Mouse (Mus musculus) embryonic facial prominence, embryonic 12.5 days (tissue): ENCODE results near the gene Tesc. TPM values are rescaled to one million over a fixed set of nuclear protein-coding genes. Genes with fewer than 3 reads are reported as not detected.
A peak's percentile ranks its signal among the peaks of the same experiment; 100 is the strongest.

Source experiments
- ATAC-seq: fragments of 200-750 bp; cut with Nextera tagmentation; 2 replicates; pipeline ENCODE4 v1.8.0; 2017; ENCODE audit not compliant: insufficient number of reproducible peaks, insufficient read depth, low FRiP score, low TSS enrichment
- H3K27ac ChIP-seq: fragments of 300-500 bp; sonication (generic); 2 replicates; pipeline ENCODE4 v1.5.1; 2016; ENCODE audit warnings: mild to moderate bottlenecking
- H3K27me3 ChIP-seq: fragments of 300-500 bp; sonication (generic); 2 replicates; pipeline ENCODE4 v1.6.1; 2016; ENCODE audit warnings: mild to moderate bottlenecking, moderate library complexity
- H3K36me3 ChIP-seq: fragments of 300-500 bp; sonication (generic); 2 replicates; pipeline ENCODE4 v1.6.1; 2016; ENCODE audit warnings: mild to moderate bottlenecking
- H3K4me1 ChIP-seq: fragments of 300-500 bp; sonication (generic); 2 replicates; pipeline ENCODE4 v1.6.1; 2016
- H3K4me2 ChIP-seq: fragments of 300-500 bp; sonication (generic); replicated peaks from 2 replicates; pipeline ENCODE4 v1.6.1; 2016; ENCODE audit warnings: mild to moderate bottlenecking, moderate library complexity
- H3K4me3 ChIP-seq: fragments of 300-500 bp; sonication (generic); 2 replicates; pipeline ENCODE4 v1.5.1; 2016; ENCODE audit warnings: mild to moderate bottlenecking
- H3K9ac ChIP-seq: fragments of 300-500 bp; sonication (generic); 2 replicates; pipeline ENCODE4 v1.6.1; 2016; ENCODE audit warnings: mild to moderate bottlenecking, moderate library complexity
- H3K9me3 ChIP-seq: fragments of 300-500 bp; sonication (generic); 2 replicates; pipeline ENCODE4 v1.6.1; 2016; ENCODE audit warnings: mild to moderate bottlenecking, moderate library complexity
- WGBS: fragments of 180-500 bp; shearing (Covaris S2); methylation state at CpG from one replicate; pipeline ENCODE4 v1.1.7; 2016; 5-methylcytosine and 5-hydroxymethylcytosine counted together
- polyA plus RNA-seq: library from polyadenylated mRNA; unstranded; fragments of >200 nt; fragmentation: Nextera tagmentation; extraction: Ambion mirVana; gene quantifications from 2 replicates; pipeline ENCODE4 v1.2.1, GENCODE M21; 2016

Tesc gene
- polyA plus RNA-seq, 1 experiment from 2014 or later: 5.7 TPM

DNA sequence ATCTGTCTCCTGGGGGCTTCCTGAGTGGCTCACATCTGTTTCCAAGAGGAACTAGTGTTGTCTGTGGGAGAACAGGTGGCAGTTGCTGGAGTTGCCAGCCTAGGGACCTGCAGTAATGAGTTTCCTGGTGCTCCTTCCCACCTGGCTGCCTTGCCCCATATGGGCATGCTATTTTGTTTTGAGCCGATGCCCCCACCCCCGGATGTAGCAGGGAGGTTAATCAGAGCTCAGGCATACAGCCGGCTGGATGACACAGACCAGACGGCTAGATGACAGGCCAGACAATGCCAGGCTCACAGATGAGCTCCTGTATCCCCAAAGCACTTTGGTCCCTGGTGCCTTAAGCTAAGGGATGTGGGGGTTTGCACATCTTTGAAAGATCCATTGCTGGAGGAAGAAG lies 5.8 kb downstream of the Tesc start:
- 58% methylated on average over 4 of the region's 4 CpGs for WGBS
- peaks cover 35% of the 10 kb centered on the region for H3K27me3 ChIP-seq
- ATAC-seq: no peak

DNA sequence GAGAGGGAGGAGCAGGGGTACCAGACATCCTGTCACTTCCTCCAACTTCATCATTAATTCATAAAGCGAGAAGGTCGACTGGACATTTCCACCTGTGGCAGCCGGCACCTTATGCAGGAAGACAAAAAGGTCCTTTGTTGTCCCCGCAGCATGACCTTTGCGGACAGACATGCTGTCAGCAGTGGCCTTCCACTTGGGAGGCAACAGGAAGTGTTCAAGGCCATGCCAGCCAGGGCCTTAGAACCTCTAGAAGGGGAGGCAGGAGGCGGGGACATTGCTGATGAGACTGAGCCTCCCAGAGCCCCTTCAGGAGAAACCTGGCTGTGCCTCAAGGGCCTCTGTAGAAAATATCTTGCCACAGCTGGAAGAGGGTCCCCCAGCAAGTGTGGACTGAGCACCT lies 6.2 kb downstream of the Tesc start:
- no peak for ATAC-seq
- Histone ChIP-seq H3K27ac (no peak overlapping the region), H3K36me3 (no peaks in the 10 kb centered on the region), H3K4me1 (peaks cover 15% of the 10 kb centered on the region), H3K9me3 (no peaks in the 10 kb centered on the region), H3K4me3 (no peak overlapping the region), H3K27me3 (peaks cover 31% of the 10 kb centered on the region), H3K4me2 (no peak overlapping the region), H3K9ac (no peak overlapping the region)
- WGBS: 60% methylated on average over 6 of the region's 6 CpGs

More for the DNA sequence above, 5.8 kb downstream of the Tesc start:
- Histone ChIP-seq H3K36me3 (no peaks in the 10 kb centered on the region), H3K4me3 (no peak overlapping the region), H3K4me2 (no peak overlapping the region), H3K4me1 (peaks cover 19% of the 10 kb centered on the region), H3K9ac (no peak overlapping the region), H3K9me3 (no peaks in the 10 kb centered on the region), H3K27ac (no peak overlapping the region)

DNA sequence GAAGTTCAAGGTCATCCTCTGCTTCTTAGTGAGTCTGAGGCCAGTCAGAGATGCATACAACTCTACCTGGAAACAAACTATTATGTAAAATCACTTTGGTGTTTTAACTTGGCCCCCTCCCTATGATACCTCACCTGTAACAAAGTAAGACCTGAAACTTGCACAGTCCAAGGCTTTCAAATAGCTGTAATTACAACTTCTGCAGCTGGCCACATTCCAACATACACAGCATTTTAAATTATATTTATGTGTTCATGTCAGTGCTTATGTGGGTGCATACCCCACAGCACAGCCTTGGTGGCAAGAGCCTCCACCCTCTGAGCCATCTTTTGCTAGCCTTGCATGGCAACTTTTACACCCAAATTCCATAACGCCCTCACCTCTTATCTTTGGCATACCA lies 7.1 kb downstream of the Tesc start:
- WGBS: 89% methylated on average over 1 of the region's 1 CpGs
- H3K27me3 ChIP-seq: peaks cover 22% of the 10 kb centered on the region

DNA sequence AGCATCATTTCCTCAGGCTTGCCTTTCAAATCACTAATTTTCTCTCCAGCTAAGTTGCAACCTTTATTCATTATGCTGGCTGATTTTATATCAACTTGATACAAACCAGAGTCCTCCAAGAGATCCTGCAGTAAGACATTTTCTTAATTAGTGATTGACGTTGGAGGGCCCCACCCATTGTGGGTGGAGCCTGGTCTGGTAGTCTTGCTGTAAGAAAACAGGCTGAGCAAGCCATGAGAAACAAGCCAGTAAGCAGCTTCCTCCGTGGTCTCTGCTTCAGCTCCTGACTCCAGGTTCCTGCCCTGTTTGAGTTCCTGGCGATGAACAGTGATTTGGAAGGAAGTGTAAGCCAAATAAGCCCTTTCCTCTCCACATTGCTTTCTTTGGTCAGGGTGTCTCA lies 8.2 kb downstream of the Tesc start:
- 50% methylated on average over 3 of the region's 3 CpGs for WGBS
- H3K9ac ChIP-seq: no peak overlapping the region

More for the DNA sequence above, 7.1 kb downstream of the Tesc start:
- H3K4me1 ChIP-seq: peaks cover 7% of the 10 kb centered on the region
- no peak overlapping the region for H3K4me3 ChIP-seq
- no peak overlapping the region for H3K27ac ChIP-seq
- no peak overlapping the region for H3K9ac ChIP-seq
- H3K36me3 ChIP-seq: no peaks in the 10 kb centered on the region
- no peaks in the 10 kb centered on the region for H3K9me3 ChIP-seq
- no peak for ATAC-seq
- H3K4me2 ChIP-seq: no peak overlapping the region

DNA sequence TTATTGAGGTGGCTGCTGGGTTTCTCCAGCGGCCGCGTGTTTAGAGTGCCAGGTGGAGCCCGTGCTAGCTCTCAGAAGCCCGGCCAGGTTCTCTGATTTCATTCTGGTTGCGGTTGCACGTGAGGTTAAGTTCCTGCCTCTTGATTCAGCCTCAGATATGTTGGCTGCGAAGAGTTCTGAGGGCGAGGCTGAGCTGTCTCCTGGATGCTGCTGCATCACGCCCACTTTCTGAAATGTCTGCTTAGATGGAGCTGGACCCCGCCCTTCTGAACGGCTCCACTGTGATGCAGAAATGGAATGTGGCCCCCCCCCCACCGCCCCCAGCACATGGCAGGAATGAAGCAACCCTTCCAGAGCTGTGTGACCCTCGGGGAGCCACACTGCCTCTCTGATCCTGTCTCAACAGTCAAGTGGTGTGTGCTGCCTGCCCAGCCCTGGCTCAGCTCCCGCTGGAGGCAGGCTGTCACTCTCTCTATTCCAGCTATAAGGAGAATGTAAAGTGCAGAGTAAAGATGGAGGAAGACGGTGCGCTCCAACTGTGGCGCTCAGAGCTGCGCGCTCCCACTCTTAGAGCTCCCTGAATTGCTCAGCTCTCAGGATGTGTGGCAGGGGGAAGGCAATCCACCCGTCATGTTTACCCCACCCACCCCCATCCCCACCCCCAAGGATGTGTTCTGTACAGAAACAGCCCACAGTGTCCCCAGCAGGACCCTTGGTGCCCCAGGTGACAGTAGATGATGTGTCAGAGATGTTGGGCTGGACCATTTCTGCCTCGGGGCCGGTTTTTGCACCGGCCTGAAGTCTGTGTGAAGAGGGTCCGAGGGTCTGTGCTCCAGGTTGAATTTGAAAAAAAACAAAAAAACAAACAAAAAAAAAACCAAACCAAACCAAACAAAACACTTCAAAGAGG lies 9.6 kb downstream of the Tesc start:
- Histone ChIP-seq H3K4me2 (peak overlapping the region; percentile 27), H3K4me1 (peaks cover 6% of the 10 kb centered on the region), H3K27ac (0 out of 2 replicates have a peak overlapping the region, but pooled peaks have one; percentile 36), H3K27me3 (no peaks in the 10 kb centered on the region), H3K36me3 (no peaks in the 10 kb centered on the region), H3K9me3 (no peaks in the 10 kb centered on the region), H3K9ac (0 out of 2 replicates have a peak overlapping the region, but pooled peaks have one; percentile 7), H3K4me3 (no peak overlapping the region)
- 33% methylated on average over 25 of the region's 25 CpGs for WGBS
- ATAC-seq: 0 out of 2 replicates have a peak, but pooled peaks have one; percentile 18

More for the DNA sequence above, 8.2 kb downstream of the Tesc start:
- Histone ChIP-seq H3K4me2 (no peak overlapping the region), H3K36me3 (no peaks in the 10 kb centered on the region), H3K4me1 (peaks cover 6% of the 10 kb centered on the region), H3K9me3 (no peaks in the 10 kb centered on the region), H3K27me3 (peaks cover 11% of the 10 kb centered on the region), H3K4me3 (no peak overlapping the region), H3K27ac (no peak overlapping the region)
- ATAC-seq: no peak

DNA sequence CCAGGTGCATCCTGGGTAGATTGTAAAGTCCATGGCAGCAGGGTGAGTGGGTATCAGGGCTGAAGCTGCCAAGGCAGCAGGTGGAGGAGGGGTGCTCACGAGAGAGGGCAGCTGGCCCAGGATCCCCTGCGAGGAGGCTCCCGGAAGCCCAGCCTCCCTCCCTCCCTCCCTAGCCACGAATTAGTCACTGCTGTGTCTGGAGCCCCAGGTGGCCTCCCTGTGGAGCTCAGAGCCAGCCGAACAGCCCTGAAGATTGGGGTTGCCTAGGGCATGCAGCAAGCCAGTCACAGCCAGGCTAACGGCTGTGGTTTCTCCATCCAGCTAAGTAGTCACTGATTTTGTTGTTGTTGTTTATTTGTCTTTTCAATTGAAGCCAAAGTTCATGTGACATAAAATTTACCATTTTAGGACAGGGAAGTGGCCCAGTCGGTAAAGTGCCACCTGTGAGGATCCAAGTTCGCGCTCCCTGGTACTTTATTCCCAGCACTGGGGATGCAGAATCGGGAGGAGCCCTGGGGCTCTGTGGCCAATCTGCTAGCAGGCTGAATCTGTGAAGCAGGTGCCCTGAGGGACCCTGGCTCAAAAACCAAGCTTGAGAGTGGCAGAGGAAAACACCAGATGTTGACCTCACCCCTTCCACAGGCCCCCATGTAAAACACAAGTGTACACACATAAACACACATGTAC lies 10.4 kb downstream of the Tesc start:
- ATAC-seq: peak; percentile 59; the same call in 1 of the 2 replicates
- Histone ChIP-seq H3K4me1 (peaks cover 6% of the 10 kb centered on the region), H3K4me2 (peak overlapping the region; percentile 27), H3K9me3 (no peaks in the 10 kb centered on the region), H3K27me3 (no peaks in the 10 kb centered on the region), H3K4me3 (no peak overlapping the region), H3K36me3 (no peaks in the 10 kb centered on the region), H3K9ac (no peak overlapping the region), H3K27ac (no peak overlapping the region)
- WGBS: 11% methylated on average over 10 of the region's 10 CpGs

DNA sequence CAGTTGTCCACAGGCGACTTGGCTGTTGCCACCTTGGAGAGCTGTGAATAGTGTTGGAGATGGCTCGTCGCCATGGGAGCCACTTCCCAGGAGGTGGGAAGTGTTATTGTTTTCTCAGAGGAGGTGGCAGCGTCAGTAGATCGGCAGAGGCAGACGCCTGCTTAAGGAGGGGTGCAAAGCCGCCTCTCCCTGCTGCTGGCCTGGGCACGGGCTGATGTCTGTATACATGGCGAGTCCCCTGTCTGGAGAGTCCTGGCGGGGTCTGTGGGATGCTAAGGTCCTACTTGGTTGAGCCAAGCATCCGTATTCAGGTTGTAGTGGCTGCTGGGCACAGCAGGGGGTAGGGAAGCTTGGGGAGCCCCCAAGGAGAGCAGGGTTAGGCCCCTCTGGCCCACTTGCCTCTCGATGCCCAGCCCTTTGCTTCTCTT lies 11.7 kb downstream of the Tesc start:
- no peaks in the 10 kb centered on the region for H3K36me3 ChIP-seq
- H3K27me3 ChIP-seq: no peaks in the 10 kb centered on the region
- H3K4me1 ChIP-seq: peaks cover 6% of the 10 kb centered on the region
- ATAC-seq: no peak
- H3K4me2 ChIP-seq: no peak overlapping the region
- H3K27ac ChIP-seq: no peak overlapping the region
- H3K9ac ChIP-seq: no peak overlapping the region
- WGBS: 34% methylated on average over 12 of the region's 12 CpGs
- no peak overlapping the region for H3K4me3 ChIP-seq
- H3K9me3 ChIP-seq: no peaks in the 10 kb centered on the region

DNA sequence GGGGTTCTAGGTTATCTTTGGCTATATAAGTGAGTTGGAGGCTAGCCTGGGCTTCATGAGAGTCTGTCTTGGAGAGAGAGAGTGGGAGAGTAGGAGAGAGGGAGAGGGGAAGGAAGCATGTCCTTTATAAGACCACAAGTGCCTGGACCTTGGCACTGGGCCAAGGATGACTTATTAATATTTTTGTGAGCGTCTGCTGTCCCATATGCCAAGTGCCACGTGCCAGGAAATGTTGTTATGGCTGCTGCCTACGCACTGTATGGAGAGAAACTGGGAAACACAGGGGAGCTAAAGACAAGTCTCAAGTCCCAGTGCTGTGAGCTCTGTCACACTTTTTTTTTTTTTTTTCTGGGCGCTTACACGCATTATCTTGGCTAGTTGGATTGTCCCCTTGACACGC lies 15.1 kb downstream of the Tesc start:
- Histone ChIP-seq H3K36me3 (no peaks in the 10 kb centered on the region), H3K27ac (no peak overlapping the region), H3K9me3 (no peaks in the 10 kb centered on the region), H3K9ac (no peak overlapping the region), H3K4me3 (no peak overlapping the region), H3K4me1 (no peaks in the 10 kb centered on the region), H3K4me2 (no peak overlapping the region), H3K27me3 (no peaks in the 10 kb centered on the region)
- WGBS: 90% methylated on average over 6 of the region's 6 CpGs
- ATAC-seq: no peak

DNA sequence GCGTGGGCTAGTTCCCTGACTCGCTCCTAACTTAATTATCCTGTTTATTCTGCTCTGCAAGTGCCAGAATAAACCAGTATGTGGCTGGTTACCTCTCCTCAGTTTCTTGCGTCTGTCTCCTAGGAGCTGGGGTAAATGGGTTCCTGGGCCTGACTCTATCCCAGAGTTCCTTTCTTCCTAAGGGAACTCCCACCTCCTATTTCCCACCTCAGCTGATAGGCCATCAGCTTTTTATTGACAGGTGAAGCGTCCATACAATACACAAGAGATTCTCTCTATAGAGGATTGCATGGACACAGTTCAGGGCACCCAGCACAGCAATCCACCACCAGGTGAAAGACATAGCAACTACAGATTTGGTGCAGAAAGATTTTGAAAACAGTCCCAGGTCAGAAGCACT lies 16.2 kb downstream of the Tesc start:
- 89% methylated on average over 4 of the region's 4 CpGs for WGBS
- H3K4me1 ChIP-seq: no peaks in the 10 kb centered on the region
- H3K27ac ChIP-seq: no peak overlapping the region
- no peak overlapping the region for H3K4me2 ChIP-seq
- no peak for ATAC-seq
- H3K27me3 ChIP-seq: no peaks in the 10 kb centered on the region
- H3K4me3 ChIP-seq: no peak overlapping the region
- no peaks in the 10 kb centered on the region for H3K9me3 ChIP-seq
- no peaks in the 10 kb centered on the region for H3K36me3 ChIP-seq
- no peak overlapping the region for H3K9ac ChIP-seq

DNA sequence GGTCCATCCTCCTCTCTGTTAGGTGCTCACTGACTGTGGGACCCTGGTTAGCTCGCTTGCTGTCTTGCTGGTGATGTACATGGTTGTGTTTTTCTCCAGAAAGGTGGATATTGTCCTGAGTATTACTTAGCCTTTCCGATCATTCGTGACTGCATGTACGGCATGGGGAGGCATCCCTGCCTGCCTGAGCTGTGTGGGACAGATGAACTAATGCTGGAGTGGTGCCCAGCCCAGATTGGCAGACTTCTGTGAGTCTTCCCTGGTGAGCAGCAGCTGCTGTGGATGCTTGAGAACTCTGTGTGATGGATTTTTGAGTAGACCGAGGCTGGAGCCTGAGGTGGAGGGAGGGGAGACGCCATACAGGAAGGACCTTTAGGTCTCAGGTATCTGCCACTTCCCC lies 17.4 kb downstream of the Tesc start:
- no peaks in the 10 kb centered on the region for H3K36me3 ChIP-seq
- ATAC-seq: no peak
- no peak overlapping the region for H3K27ac ChIP-seq
- WGBS: 95% methylated on average over 6 of the region's 6 CpGs
- H3K4me2 ChIP-seq: no peak overlapping the region
- no peak overlapping the region for H3K4me3 ChIP-seq
- H3K9me3 ChIP-seq: no peaks in the 10 kb centered on the region
- H3K4me1 ChIP-seq: no peaks in the 10 kb centered on the region
- H3K9ac ChIP-seq: no peak overlapping the region
- H3K27me3 ChIP-seq: no peaks in the 10 kb centered on the region

DNA sequence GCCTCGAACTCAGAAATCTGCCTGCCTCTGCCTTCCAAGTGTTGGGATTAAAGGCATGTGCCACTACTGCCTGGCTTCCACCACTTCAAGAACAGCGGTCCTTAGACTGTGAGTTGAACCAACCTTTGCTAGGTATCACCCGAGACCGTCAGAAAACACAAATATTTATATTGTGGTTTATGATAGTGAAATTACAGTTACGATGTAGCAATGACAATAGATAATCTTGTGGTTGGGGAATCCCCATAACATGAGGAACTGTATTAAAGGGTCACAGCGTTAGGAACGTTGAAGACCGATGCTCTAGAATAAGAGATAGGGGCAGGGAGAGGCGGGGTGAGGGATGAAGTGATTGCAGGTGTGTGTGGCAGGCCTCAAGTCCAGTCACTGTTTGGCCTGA lies 17.8 kb downstream of the Tesc start:
- ATAC-seq: no peak
- Histone ChIP-seq H3K4me2 (no peak overlapping the region), H3K4me3 (no peak overlapping the region), H3K27me3 (no peaks in the 10 kb centered on the region), H3K36me3 (no peaks in the 10 kb centered on the region), H3K27ac (no peak overlapping the region), H3K9me3 (no peaks in the 10 kb centered on the region), H3K9ac (no peak overlapping the region), H3K4me1 (no peaks in the 10 kb centered on the region)
- WGBS: 93% methylated on average over 9 of the region's 9 CpGs
